Mouse (Mus musculus) C2C12 (cell line): Measurements from ENCODE around the gene Ttc26. TPM values are rescaled to one million over a fixed set of nuclear protein-coding genes. Genes with fewer than 3 reads are reported as not detected.

Experiments used
- H3K27me3 ChIP-seq: one replicate; pipeline ENCODE4 v1.6.1; 2011; ENCODE audit not compliant: control insufficient read depth, insufficient read depth, insufficient read length
- H3K36me3 ChIP-seq: one replicate; pipeline ENCODE4 v1.6.1; 2011; ENCODE audit not compliant: control insufficient read depth, insufficient read depth
- H3K4me3 ChIP-seq: one replicate; pipeline ENCODE4 v1.5.1; 2011; ENCODE audit warnings: mild to moderate bottlenecking, control low read depth; ENCODE audit not compliant: poor library complexity, insufficient read depth, severe bottlenecking
- H3K79me2 ChIP-seq: one replicate; pipeline ENCODE4 v1.6.1; 2011; ENCODE audit not compliant: control insufficient read depth, insufficient read depth
- H3K79me3 ChIP-seq: one replicate; pipeline ENCODE4 v1.6.1; 2011; ENCODE audit warnings: low read depth, control low read depth
- H3ac ChIP-seq: one replicate; pipeline ENCODE3; 2011; ENCODE audit warnings: low read depth; ENCODE audit not compliant: control insufficient read depth, insufficient read length
- CEBPB ChIP-seq: IDR thresholded peaks from one replicate; pipeline ENCODE4 v1.6.1; 2011; ENCODE audit warnings: low read depth, mild to moderate bottlenecking, control low read depth, moderate library complexity
- CTCF ChIP-seq: IDR thresholded peaks from one replicate; pipeline ENCODE4 v1.5.1; 2011; ENCODE audit not compliant: control insufficient read depth, insufficient read depth, insufficient read length
- FOSL1 ChIP-seq: IDR thresholded peaks from one replicate; pipeline ENCODE4 v1.8.0; 2011; ENCODE audit warnings: mild to moderate bottlenecking, low read length; ENCODE audit not compliant: poor library complexity, insufficient read depth, severe bottlenecking
- MAX ChIP-seq: IDR thresholded peaks from one replicate; pipeline ENCODE4 v1.6.1; 2011; ENCODE audit warnings: mild to moderate bottlenecking, control low read depth
- MYOD1 ChIP-seq: IDR thresholded peaks from one replicate; pipeline ENCODE4 v1.6.1; 2011; ENCODE audit warnings: low read depth; ENCODE audit not compliant: control insufficient read depth, insufficient read length
- MYOG ChIP-seq: IDR thresholded peaks from one replicate; pipeline ENCODE4 v1.6.1; 2011; ENCODE audit not compliant: control insufficient read depth, insufficient read length; ENCODE audit errors: extremely low read depth
- USF1 ChIP-seq: IDR thresholded peaks from one replicate; pipeline ENCODE4 v1.6.1; 2011; ENCODE audit warnings: low read depth, mild to moderate bottlenecking, control low read depth, moderate library complexity
- polyA plus RNA-seq: library from polyadenylated mRNA; unstranded; fragments of >200 nt; fragmentation: generic; extraction: Trizol; gene quantifications from one replicate; pipeline ENCODE4 v1.2.1, GENCODE M21; 2012; ENCODE audit warnings: missing spikeins

Gene Ttc26
- polyA plus RNA-seq, 1 experiment, result 2.1 TPM

DNA sequence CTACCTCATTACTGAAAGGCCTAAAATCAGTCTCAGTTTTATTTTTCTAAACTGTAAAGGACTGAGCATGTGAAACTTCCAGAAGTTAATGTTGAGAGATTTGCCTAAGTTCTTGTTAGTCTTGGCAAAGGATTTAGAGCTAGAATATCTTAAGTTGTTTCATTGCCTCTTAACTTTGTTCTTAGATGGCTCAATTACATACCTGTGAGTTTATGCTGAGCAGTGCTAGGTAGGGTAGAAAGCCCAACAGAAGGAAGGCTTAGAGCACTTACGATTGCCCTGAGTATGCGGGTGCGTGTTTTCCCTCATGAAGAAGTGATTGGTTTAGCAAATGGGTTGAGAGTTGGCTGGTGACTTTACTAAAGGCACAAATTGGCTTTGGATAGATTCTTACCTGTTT lies 76.8 kb downstream of the Ttc26 start:
- Histone ChIP-seq H3K36me3 (peaks cover 28% of the 10 kb centered on the region), H3K27me3 (no peaks in the 10 kb centered on the region)

GRCm38 (mm10) chr6:38469591-38469990 lies 88.3 kb downstream of the Ttc26 start:
- no peaks in the 10 kb centered on the region for H3K79me3 ChIP-seq
- H3K79me2 ChIP-seq, result no peaks in the 10 kb centered on the region
- H3ac ChIP-seq, result no peak overlapping the region
- no peaks in the 10 kb centered on the region for H3K27me3 ChIP-seq
- peaks cover 21% of the 10 kb centered on the region for H3K36me3 ChIP-seq
- no peak overlapping the region for H3K4me3 ChIP-seq
- TF ChIP-seq FOSL1 (no peak), CEBPB (no peak), MYOG (no peak), CTCF (no peak), MYOD1 (no peak), USF1 (no peak), MAX (no peak)

More for the DNA sequence above, 76.8 kb downstream of the Ttc26 start:
- Histone ChIP-seq H3K79me3 (no peaks in the 10 kb centered on the region), H3K4me3 (no peak overlapping the region), H3K79me2 (no peaks in the 10 kb centered on the region), H3ac (no peak overlapping the region)
- no peak for TF ChIP-seq CTCF
- no peak for TF ChIP-seq CEBPB
- no peak for TF ChIP-seq MAX
- no peak for TF ChIP-seq USF1
- no peak for TF ChIP-seq MYOG
- TF ChIP-seq MYOD1, result no peak
- no peak for TF ChIP-seq FOSL1

Other genes with a start within 250 kb of the Ttc26 start
- gene D630045J12Rik, start 127.5 kb upstream of the Ttc26 start, polyA plus RNA-seq, result 1.7 TPM
- gene Zc3hav1l, start 82.2 kb upstream of the Ttc26 start, polyA plus RNA-seq, result 1.7 TPM
- gene Zc3hav1, start 26.9 kb upstream of the Ttc26 start, polyA plus RNA-seq, result 20.3 TPM
- 1.8 TPM for gene Ubn2, start 52.5 kb downstream of the Ttc26 start, polyA plus RNA-seq
- 109 TPM for gene Fmc1, start 152.0 kb downstream of the Ttc26 start, polyA plus RNA-seq
- 30.5 TPM for gene Luc7l2, start 169.9 kb downstream of the Ttc26 start, polyA plus RNA-seq